Mouse (Mus musculus) R1 (cell line): ENCODE measurements at regions not wholly inside any gene's neighbourhood (a gene's known extent, or its start where the extent isn't known, plus 50 kb on each side); places are given as distances from the start of the nearest gene placed in this dataset.

Source experiments
- DNase-seq: peaks from one replicate; pipeline ENCODE4 v3.0.0-alpha.2; 2018; ENCODE audit warnings: low read depth, low spot score

DNA sequence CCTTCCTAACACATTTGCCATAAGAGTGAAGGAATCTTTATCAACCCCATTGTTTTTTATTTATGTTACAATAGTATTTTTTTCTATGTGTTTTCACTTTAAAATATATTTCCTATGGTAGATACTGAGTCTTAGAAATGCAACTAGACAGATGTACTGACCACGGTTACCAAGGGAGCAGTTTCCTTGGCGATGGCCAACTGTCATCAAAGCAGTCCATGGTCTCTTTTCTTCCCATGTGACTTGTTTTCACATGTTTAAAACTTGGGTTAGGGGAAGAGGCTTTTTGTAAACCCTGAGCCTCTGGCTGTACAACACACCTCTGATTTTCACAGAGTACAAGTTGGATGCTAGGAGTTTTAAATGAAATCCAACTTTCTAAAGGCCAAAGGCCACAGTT is 411.9 kb upstream of the Gm765 start:
- DNase-seq, result no peak

DNA sequence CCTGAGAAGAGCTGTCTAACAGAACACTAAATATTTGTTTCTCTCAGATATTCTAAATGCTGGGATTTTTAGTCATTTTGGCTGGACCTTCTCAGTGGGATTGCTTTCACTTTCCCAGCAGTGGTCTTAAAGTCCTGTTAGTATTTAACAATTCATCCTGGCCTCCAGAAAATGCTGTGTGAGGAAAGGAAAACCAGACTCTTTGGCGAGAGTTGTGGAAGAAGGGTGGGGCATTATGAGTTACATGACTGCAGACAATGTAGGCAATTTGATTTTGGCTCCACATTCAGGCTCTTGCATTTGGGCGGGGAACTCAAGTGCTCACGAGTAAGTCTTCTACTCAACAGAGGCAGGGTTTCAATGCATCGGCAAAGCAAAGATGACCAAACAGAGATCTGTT is 406.1 kb upstream of the Gm765 start:
- no peak for DNase-seq

DNA sequence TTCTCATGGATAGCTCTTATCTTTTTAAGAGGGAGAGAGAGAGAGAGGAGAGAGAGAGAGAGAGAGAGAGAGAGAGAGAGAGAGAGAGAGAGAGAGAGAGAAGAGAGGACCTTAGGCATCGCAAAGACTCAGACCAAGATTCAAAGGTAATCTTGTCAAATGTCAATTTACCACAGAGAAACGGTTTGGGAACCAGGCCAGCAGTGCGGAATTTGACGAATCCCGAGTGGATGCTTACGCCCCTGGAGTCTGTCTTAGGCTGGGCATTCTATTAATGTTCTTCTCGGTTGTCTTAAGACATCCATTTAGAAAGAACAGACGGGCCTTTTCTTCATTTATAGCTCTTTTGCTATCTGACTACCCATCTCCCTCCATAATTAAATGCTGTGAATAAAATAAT is 404.4 kb upstream of the Gm765 start:
- no peak for DNase-seq

DNA sequence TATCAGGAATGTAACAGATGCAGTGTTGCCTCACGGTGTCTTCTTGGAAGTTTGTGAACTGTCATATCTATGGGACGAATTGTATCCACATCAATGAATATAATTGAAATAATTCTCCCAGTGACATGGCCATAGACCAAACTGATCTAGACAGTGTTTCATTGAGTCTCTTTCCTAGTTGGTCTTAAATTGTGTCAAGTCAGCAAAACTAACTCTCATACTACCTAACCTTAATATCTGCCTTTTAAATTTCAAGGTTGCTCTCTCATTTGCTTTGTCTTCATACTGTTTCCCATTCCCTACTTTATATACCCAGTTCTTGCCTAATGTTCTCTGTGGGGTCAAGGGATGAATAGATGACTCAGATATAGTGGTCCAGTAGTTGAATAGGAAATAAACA is 397.9 kb upstream of the Gm765 start:
- no peak for DNase-seq

DNA sequence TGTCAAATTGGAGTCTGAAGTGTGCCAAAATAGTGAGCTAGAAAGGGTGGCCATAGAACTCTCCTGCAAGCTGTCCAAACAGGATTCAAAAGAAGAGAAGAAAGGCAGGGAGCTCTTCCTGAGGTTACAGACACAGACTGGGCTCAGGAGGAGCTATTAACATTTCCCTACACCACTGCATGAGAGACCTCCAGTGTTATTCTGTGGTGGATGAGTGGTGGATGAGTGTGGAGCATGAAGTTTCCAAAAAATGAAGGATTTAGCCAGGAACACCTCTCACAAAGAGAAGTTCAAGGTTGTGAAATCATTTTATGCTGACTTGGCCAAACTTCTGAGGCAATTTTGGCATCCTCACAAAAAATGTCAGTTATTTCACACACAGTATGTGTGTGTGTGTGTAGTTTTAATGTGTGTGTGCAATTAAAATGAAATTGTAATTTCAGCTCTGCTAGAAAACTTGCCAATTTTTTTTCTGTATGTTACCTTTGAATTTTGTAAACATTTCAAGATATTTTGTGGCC is 388.5 kb upstream of the Gm765 start:
- DNase-seq, result no peak

DNA sequence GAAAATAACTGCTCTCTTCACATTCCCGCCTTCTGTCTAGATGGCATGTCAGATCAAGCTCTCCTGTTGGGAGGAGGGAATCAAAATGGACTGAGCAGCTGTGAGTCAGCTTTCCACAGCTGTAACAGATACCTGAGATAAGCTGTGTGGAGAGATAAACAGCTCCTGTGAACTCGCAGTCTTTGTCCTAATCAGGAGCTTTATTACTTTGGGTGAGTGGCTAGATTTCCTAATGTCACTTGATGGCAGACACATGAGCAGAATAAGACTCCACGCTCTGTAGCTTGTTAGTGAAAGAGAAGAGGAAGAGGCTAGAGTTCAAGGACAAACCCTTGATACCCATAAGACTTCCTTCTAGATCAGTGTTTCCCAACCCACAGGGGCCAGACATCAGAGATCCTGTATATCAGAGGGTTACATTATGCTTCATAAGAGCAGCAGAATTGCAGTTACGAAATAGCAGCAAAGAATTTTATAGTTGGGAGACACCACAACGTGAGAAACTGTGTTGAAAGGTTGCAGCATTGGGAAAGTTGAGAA is 384.1 kb upstream of the Gm765 start:
- DNase-seq, result no peak

DNA sequence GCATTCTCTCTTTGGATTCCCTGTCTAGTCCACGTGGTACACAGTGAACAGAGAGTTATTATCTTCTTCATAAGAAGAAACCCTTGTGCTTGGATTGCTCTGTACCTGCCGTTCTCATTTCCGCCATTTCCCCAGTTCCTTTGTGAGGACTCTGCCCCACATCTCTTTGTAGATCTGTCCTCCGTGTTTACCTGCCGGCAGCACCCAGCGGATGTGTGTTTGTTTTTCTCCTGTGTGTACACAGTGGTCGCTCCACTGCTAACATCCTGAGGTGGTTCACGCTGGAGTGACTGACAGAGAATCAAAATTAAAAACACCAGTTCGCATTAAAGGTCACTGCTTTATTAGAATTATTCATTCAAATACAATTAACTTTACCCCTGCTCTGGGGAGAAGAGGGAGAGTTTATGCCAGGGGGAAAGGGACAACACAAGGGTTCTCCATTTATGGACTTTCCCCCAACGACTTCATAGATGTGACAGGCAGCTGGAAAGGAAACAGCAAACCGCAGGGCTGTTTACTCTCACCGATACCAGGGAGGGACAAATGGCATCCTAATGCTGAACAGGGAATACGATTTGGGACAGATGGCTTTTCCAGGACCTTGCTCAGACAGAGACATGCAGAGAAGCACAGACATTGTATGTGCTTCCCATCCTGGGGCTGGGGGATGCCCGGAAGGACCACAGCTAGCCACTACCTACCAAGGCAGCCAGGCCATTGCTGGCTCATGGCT is 362.5 kb upstream of the Gm765 start:
- DNase-seq, result no peak

DNA sequence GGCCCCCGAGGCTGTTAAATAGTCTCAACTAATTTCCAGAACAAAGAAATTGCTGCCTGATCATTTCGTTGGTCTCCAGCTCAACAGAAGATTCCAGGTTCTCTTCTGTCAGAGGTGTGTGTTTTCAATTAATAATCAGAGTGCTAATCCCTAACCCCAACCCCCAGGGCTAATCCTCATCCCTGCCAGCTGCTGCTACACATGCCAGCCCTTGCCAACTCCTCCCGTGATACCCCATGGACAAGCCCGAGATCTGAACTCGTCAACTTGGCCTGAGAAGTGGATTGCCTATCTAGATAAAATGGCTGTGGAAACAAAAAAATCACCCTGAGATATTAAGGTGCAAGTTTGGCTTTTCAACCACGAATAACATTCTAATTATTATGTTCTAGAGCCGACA is 355.0 kb upstream of the Gm765 start:
- DNase-seq, result no peak

DNA sequence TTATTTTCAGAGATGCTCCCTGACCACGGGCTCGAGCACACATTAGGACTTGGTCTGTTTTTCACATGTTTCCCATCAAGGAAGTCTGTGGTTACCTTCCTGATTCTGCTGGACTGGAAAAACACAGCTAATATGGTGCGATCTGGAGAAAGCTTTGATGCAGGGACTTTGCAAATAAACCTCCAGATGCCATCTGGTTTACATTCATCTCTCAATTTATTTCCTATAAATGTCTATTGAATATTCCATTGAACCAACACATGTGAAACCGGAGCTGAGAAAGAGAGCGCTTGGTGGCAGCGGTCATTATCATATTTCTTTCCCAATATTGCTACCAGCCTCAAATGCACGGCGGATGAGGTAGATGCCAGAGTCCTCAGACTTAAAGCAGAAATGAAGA is 350.9 kb upstream of the Gm765 start:
- DNase-seq, result no peak

DNA sequence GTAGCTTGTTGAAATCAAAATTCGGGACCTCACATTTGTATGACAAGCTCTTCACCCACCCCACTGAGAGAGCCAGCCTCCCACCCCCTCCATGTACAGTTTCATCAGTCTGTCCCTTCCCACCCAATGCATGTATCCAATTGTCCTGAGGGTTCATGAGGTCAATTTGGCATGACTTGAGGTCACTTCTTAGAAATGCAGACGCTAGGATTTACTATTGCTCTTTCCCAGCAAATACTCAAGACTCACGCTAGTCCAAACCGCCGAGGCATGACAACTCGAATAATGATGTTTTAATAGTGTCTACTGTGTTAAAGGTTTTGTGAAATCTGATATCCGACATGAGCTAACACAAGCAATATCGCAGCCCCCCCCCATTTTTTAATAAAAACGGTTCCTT is 347.6 kb upstream of the Gm765 start:
- no peak for DNase-seq

DNA sequence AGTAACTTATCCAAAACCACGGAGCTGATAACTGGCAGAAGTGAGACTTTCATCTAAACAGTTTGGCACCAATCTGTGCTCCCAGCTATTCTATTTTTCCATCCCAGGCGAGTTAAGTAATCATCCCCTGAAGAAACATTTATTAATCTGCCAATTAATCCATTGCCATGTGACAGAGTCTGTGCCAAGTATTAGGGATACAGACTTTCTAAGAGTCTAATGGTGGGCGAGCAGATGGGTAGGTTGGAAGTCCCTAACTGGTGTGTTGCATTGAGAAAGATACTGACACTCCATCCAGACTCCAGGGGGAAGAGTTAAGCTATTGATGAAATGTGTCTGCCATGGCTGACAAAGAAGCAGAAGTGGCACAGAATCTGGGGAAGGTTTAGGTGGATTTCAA is 346.8 kb upstream of the Gm765 start:
- DNase-seq, result no peak

DNA sequence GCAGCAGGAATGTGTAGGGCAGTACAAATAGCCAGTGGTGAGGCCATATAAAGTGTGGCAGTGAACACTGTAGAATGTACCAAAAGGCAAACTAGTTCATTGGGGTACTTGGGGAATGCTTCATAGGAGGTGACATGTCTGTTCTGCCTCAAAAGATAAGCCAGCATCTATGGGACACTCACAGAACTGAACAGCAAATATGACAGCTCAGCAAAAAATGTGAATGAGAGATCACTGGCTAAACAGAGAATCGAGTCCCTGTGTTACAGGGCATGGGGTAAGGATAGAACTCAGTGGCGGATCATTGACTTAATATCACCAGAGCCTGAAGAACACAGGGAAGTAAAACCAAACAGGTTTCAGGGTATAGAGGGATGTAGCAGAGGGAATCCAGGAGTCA is 346.1 kb upstream of the Gm765 start:
- no peak for DNase-seq

DNA sequence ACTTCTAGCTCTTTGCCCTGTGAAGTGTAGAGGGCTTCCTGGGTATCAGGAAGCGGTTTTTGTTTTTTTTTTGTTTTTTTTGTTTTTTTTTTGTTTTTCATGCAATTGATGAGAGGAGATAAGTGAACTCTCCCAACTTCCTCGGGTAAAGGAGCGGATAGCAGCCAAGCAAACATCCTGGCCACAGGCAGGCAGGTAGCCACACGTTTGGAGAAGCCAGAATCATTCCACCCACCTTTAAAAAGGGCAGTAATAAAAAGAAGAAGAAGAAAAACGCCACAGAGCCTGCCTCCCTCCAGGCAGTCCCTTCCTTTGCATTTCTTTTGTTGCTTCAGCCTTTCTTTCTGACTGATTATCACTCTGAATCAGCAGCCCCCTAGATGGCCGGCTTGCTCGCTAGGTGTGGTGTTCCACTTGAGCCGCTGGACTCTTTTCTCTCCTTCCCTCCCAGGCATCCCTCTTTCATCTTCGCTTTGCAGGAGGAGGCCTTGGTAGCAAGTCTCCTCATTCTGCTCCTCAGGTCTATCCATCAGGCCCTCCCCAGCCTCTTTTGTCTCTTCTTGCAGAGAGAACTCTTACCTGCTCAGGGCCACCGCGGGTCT is 323.9 kb upstream of the Gm765 start:
- peak; percentile 41 for DNase-seq

DNA sequence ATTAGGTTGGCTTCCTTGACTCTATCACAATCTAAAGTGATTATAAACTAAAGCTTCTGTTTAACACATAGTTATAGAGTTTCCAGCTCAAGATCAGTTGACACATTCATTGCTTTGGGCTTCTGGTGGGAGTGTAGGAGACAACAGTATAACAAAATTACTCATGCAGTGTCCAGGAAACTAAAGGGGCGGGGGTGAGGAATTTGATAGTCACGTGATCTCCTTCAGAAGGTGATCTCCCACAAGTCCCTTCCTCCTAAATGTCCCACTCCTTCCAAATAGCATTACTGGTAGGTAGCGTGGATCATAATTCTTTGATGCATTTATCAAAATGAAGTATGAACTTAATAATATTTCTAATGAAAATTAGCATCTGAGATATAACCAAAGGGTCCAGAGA is 309.3 kb upstream of the Gm765 start:
- DNase-seq, result no peak

DNA sequence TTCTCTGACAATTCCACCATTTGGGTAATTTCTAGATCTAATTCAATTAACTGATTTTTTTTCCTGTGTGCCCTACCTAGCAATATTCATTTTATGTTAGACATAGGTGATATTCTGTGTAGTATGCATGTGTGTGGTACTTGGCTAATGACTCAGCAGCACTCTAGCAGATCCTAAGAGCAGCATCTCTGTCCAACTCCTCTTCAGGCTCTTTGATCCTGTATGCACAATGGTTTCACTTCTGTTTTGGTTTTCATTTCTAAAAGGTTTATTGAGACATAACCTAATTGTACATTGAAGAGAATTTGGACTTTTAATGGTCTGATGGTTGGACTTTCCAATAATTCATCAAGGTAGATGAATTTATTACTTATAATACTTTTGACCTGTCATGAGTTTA is 308.8 kb upstream of the Gm765 start:
- no peak for DNase-seq

DNA sequence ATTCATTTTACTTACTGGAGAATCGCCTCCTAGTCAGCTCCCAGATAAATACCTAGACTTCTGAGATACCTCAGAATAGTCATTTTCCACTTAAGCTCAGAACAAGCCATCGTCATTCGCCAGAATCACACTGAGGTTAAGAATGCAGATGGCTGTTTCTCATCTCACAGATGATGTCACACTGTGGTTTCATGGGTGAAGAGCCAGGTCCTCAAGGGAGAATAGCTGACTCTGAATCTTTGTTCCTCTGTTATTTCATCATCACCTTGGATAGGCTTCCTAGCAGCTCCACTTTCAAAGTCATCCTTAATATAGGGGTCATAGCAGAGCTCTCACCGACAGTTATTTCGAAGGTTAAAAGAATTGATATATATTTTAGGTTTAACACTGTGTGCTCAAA is 297.8 kb upstream of the Gm765 start:
- DNase-seq, result no peak

DNA sequence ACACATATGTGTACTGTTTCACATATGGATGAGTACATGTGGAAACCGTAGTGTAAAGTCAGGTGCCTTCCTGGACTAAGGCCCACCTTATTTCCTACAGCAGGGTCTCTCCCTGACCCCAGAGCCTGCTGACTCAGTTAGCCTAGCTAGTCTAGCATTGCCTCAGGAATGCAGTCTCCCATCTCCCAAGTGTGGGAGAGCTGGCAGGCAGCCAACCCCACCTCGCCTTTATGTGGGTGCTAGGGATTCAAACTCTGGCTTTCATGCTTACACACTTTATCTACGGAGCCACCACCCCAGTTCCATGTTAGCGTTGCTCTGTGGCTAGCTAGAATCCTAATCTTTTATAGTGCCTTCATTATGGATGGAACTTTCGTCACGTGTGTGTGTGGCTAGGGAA is 293.3 kb upstream of the Gm765 start:
- no peak for DNase-seq

DNA sequence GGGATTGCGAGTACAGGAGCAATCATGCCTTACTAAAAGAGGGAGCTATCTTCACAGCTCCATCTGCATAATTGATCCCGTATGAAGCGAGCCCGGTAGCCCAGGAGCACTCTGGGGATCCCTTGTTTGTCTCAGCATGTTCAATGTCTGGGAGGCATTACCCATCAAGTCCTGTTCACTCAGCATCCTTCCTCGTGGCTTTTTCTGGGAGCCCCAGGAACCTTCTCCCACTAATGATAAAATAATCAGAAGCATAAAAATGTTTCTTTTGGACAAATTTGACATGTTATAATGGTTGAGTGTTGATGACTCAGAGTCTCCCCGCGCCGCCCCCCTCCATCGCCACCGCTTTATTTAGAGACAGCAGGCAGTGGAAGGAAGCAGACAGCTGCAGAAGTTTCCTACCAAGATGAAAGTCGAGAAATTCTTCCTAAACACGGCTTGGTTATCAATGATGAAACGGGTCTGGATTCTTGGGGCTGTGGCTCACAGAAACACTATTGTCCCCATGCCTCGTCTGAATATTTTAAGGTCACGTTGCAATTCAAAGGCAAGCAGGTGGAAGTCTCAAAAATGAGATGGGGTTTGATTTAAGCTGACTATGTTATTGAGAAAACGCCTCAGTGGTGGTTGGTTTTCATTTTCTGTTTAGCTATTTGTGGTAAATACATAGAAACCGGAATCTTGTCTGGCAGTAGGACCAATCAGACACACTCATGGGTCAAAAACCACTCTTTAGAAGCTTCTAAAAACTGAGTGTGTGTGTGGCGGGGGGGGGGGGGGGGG is 289.9 kb upstream of the Gm765 start:
- DNase-seq, result no peak

DNA sequence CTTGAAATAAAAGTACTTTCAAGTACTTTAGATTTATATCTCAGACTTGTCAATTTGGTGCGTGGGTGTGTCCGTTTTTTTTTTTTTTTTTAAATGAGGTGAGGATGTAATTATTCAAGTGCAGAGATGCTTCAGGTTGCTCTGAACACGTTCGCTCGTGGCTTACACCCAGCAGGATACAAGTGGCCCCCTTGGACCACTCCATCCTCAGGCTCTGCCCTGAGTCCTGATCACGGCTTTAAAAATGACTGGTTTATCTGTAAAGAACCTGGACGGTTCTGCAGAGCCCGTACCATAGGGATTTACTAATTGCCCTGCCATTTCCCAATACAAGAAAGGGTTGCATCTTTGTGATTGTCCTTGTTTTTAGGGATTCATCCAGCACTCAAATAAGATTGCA is 288.7 kb upstream of the Gm765 start:
- DNase-seq, result no peak

DNA sequence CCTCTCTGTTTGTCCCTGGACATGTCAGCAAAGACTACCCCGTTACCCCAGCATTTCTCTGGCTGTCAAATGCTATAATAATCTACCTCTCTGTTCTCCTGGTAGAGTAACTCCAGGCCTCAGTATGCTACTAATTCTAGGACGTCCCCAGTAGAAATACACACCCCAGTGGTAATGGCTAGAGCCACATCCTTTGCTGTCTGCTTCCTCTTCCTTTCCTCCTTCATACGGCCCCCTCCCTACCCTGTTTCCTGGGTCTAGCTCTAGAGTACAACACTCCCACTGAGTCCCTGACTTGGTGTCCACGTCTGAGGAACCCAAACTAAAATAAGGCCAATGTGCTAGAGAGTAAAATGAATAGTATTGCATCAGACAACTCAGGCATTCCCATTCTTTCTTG is 287.1 kb upstream of the Gm765 start:
- DNase-seq, result no peak

DNA sequence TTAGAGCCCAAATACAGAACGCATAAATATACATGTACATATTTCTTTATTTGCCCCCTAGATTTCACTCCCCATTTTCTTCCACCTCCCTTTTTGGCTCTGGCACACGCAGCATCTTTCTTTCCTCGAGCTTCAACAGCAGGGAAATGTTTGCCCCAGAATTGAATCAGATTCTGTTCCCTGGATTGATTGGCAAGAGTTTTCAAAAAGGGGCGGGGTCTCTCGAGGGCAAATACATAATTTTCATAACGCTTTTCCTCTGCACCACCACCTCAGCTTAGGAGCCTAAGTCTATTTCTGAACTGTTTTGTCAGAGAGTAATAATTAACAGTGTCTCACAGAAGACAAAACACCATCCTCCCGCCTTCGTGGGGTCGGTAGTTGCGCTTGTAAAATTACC is 283.9 kb upstream of the Gm765 start:
- DNase-seq, result no peak

DNA sequence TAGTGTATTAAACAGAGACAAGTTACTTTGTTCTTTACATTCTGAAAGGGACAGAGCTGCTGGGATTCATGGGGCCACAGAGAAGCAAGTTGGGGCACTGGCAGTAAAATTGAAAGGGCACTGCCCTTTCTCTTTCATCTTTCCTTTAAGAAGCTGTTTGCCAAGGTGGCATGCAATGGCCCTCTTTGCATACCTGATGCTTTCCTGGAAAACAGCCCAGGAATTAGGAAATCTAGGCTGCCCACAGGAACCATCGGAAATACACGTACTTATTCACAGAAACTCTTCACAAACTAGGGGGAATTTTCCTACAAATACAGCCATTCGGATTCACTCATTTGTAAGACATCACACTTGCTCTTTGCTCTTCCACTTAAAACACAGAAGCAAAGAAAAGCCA is 278.3 kb upstream of the Gm765 start:
- DNase-seq, result no peak

DNA sequence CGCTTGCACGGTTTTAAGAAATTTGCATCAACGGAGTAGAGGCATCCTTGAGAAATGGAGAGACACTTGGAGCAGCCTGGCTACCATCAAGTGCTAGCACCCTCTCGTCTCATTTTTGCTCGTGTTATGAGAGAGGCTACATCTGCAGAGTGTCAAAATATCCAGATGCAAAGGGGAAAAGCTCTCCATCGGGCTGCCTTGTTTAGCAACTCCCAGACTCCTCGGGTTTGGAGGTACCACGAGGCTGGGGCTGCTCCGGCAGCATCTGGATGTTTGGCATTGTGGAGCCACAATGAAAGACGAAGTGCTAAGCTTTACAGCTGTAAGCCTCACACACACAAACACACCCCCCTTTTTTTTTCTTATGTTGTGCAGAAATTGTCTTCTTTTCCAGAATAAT is 270.5 kb upstream of the Gm765 start:
- no peak for DNase-seq
